Mouse (Mus musculus) urinary bladder, postnatal 4 days (tissue): Measurements from ENCODE around the gene Tex19.2.
"Not testable (repeated sequence)": the region's sequence is repeated elsewhere in the genome, so short reads cannot be mapped to it uniquely, and the experiment has no call there.

Experiments used
- DNase-seq, 2 experiments: peaks; one replicate each; pipeline ENCODE4 v3.0.0; 2021 to 2022; ENCODE audit warnings: low spot score in 2 of 2

Gene Tex19.2

GRCm38 (mm10) chr11:121111601-121112000, 6.9 kb downstream of the Tex19.2 start:
- DNase-seq, result no peak

GRCm38 (mm10) chr11:121111051-121111450, 7.4 kb downstream of the Tex19.2 start:
- no peak for DNase-seq

GRCm38 (mm10) chr11:121109986-121110385, 8.5 kb downstream of the Tex19.2 start:
- no peak for DNase-seq

DNA sequence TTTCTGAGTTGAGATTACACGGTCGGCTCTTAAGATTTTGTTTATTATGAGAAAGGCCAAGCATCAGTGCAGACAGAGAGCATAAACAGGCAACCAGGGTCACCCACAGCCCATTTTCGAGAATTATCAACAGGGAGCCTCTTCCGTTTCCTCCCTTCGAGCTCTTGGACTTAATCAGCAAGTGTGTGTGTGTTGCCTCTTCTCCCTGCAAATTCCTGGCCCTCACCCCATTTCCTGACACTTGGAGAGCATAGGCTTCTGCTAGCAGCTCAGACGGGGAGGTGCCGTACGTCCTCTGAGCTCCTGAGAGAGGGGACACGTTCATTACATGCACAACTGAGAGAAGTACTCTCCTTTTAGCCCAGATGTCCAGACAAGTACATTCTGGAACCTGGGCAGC, 10.4 kb downstream of the Tex19.2 start:
- DNase-seq, result peak in 1 of 2 experiments; percentile 44

DNA sequence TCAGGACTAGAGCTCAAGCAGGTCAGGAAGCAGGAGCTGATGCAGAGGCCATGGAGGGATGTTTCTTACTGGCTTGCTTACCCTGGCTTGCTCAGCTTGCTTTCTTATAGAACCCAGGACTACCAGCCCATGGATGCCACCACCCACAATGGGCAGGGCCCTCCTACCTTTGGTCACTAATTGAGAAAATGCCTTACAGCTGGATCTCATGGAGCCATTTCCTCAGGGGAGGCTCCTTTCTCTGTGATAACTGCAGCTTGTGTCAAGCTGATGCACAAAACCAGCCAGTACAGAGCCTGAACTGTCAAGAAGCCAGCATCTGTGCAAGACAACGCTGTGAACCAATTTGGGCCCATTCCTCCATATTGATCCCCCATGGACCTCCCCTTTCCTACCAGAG, 11.2 kb downstream of the Tex19.2 start:
- not testable (repeated sequence) for DNase-seq

DNA sequence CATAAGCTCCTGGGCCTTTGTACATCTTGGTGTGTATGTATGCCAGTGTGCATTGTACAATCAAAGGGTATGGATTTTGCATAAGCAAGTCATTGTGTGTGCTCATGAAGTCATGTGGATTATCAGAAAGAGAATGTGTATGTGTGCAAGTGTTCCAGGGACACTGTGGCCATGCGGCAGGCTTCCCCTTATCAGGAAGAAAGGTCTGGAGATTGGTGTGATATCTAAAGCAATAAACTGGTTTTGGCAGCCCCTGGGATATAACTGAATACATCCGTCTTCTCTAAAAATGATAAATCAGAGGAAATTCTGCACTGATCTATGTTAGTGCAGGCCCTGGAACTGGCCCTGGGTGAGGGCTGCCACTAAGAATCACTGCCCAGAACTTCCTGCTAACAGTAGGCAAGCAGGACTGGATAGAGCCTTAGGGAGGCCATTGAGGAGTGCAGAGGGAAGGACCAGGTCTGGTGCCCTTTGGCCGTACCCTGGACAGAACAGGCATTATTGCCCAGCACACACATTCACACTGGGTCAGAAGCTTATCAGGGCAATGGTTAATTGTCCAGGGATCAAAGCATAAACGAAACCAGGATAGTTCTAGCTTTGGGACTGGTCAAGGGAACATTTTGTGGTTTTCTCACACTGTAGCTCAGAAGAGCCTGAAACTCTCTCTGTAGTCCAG, 17.2 kb downstream of the Tex19.2 start:
- no peak for DNase-seq

DNA sequence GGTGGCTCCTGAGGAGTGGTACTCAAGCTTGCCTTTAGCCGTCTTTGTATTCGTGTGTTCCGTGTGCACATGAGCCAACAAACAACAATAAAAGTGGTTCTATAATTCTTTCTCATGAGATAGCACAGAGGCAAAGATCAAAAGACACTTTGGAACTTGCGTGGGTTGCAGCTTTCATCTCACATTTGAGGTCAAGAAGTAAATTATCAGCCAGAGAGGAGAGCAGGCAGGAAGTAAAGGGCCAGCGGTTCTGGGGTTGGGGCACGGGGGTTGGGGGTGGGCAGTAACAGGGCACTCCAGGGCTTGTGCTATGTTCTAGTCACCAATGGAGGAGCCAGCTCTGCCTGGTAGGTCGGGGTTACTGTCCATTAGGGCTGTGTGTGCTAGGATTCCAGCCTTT, 17.8 kb downstream of the Tex19.2 start:
- DNase-seq, result no peak

GRCm38 (mm10) chr11:121099762-121100161, 18.7 kb downstream of the Tex19.2 start:
- no peak for DNase-seq

DNA sequence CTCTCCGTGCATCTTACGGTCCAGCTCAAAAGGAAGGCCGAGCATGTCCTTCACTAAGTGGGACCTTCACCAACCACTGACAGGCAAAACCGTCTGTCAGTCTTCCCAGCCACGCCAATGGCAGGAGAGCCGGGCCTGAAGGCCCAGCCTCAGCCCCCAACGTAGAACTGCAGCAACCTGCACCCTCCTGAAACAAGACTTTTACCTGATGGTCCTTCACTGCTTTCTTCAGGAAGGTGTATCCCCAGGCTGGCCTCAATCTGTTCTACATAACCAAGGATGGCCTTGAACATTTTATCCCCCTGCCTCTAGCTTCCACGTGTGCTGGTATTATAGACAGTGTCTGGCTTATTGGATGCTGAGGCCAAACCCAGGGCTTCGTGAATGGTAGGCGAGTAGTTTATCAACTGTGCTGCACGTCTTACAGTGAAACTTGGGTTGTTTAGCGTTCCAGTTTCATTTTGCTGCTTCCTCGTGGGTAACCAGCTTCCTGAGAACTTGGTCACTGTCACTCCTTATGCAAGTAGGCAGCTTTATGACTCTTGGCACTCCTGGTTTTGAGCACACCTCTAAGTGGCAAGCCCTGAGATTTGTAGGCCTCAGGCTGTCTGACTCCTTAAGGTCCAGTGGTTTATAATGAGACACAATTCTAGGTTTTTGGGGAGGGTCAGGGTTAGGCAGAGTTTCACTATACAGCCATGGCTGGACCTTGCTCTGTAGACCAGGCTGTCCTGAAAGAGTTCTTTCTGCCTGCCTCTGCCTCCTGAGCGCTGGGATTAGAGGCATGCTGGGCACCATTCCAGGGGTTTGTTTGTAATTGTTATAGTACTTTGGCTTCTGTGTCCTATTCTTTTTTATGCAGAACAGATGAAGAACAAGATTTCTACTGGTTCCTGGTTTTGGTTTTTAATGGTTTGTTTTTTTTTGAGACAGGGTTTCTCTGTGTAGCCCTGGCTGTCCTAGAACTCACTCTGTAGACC, 25.6 kb downstream of the Tex19.2 start:
- no peak for DNase-seq

- no peak for DNase-seq
Observed at GRCm38 (mm10) chr11:121090943-121091342, 27.5 kb downstream of the Tex19.2 start.

DNA sequence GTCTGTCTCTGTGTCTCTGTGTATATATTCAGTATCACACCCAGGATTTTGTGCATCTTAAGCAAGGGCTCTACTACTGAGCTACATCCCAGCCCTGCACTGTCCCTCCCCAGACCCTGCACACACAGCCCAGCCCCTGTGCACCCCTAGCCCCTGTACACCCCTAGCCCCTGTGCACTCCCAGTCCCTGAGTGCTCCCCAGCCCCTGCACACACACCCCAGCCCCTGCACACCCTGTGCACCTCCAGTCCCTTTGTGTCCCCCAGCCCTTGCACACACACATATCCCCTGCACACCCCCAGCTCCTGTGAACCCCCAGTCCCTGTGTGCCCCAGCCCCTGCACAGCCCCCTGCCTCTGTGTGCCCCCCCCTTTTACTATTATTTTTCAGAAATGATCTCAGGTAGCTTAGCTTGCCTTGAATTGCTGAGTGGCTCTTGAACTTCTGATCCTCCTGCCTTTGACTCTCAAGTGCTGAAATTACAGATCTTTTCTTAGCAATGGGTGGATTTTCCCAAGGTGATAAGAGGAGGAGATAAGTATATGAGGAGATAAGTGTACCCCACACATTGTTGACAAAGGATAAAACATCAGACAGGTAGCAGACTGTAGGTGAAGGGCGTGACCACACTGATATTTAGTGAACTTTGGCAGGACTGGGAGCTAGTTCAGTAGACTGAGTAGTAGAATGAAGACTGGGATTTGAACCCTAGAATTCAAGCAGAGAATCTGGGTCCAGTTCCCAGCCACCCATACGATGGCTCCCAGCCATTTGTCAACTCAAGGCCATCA, 28.5 kb downstream of the Tex19.2 start:
- no peak for DNase-seq

- no peak for DNase-seq
Observed at GRCm38 (mm10) chr11:121088997-121089396, 29.5 kb downstream of the Tex19.2 start.

DNA sequence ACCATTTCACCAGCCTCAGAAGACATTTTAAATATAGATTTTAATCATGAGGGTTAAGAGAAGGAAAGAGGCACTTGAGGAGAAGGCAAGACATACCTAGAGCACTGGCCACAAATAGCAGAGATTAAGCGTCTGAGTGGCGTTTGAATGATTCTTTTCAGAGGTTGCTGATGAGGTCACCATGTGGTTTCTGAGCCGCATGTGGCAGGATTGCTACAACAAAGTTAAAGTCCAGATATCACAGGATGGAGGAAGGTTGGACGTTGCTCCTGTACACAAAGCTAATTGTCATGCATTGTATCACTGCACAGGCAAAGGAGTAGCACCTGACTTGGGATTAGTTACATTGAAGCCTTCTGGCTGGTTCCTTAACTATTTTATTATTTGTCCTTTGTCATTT, 32.2 kb downstream of the Tex19.2 start:
- no peak for DNase-seq

GRCm38 (mm10) chr11:121085181-121085580, 33.3 kb downstream of the Tex19.2 start:
- no peak for DNase-seq

GRCm38 (mm10) chr11:121082857-121083500, 35.5 kb downstream of the Tex19.2 start:
- DNase-seq, result no peak

- DNase-seq, result no peak
Observed at GRCm38 (mm10) chr11:121082250-121082649, 36.2 kb downstream of the Tex19.2 start.

GRCm38 (mm10) chr11:121081120-121081519, 37.4 kb downstream of the Tex19.2 start, which contains the start of gene Sectm1a:
TSS of gene Sectm1a (minus strand) at chr11:121081220.
- DNase-seq, result no peak

DNA sequence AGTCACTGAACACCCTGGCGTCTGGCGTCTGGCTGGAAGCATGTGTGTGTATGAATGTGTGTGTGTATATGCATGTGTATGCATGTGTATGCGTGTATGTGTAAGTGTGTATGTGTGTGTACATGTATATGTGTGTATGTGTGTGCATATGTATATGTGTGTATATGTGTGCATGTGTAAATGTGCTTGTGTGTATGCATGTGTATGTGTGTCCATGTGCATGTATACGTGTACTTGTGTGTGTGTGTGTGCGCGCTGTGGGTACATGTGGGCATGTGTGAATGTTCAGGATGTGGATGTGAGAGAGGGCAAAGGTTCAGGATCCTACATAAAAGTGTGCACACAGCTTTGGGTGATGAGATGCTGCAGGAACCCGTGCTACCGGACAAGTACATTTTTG, 38.1 kb downstream of the Tex19.2 start:
- no peak for DNase-seq

DNA sequence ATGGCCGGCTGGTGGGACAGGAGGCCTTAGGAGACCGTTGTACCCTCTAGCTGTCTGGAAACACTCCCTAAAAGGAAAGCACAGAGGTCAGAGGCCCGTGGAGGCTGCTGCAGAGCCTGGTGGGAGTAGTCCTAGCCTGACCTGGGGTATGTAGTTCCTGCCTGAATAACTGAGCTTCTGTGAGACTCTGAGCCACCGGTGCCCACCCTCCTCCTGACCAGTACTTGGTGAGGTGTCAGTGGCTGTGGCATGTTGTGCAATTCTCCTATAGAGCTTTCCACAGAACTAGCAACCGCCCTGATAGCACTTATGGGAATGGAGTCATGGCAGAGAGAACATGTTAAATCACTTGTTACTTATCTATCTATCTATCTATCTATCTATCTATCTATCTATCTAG, 42.8 kb downstream of the Tex19.2 start:
- DNase-seq, result no peak

GRCm38 (mm10) chr11:121069662-121070061, 48.8 kb downstream of the Tex19.2 start:
- DNase-seq, result not testable (repeated sequence)

- DNase-seq, result no peak
Observed at GRCm38 (mm10) chr11:121067895-121068294, 50.6 kb downstream of the Tex19.2 start.
